Mouse (Mus musculus): ENCODE results near the gene Higd1c.

GRCm38 (mm10) chr15:100391599-100391998 is 27.3 kb downstream of the Higd1c start:
- TF ChIP-seq CTCF (IDR thresholded peaks at IDR 0.05; ENCODE audit: low read depth) (no peak), EP300 (IDR thresholded peaks at IDR 0.05; ENCODE audit: low read depth) (peak; percentile 80)

Data from liver, postnatal 0 days (tissue).